Mouse (Mus musculus): ENCODE results near the gene Brsk1.

GRCm38 (mm10) chr7:4647992-4648391, 42.4 kb upstream of the Brsk1 start:
- TF ChIP-seq CTCF (conservative IDR thresholded peaks at IDR 0.05; ENCODE audit: low read length) (no peak), POU5F1 (IDR thresholded peaks at IDR 0.05; ENCODE audit: borderline replicate concordance, low read length) (no peak), NANOG (IDR thresholded peaks at IDR 0.05; ENCODE audit: borderline replicate concordance, low read length) (no peak)
